Mouse (Mus musculus) spleen, adult 2 months (tissue): ENCODE results near the gene Klhl28.

Experiments used
- CTCF ChIP-seq: fragments of 200-500 bp; IDR thresholded peaks from 2 replicates; pipeline ENCODE4 v1.5.1; 2011; ENCODE audit warnings: mild to moderate bottlenecking, inconsistent platforms; ENCODE audit not compliant: insufficient read depth, insufficient read length, insufficient replicate concordance; ENCODE audit errors: extremely low read depth
- POLR2A ChIP-seq: fragments of 200-500 bp; IDR thresholded peaks from 2 replicates; pipeline ENCODE4 v1.6.1; 2011; ENCODE audit warnings: low read depth, low read length, inconsistent platforms

DNA sequence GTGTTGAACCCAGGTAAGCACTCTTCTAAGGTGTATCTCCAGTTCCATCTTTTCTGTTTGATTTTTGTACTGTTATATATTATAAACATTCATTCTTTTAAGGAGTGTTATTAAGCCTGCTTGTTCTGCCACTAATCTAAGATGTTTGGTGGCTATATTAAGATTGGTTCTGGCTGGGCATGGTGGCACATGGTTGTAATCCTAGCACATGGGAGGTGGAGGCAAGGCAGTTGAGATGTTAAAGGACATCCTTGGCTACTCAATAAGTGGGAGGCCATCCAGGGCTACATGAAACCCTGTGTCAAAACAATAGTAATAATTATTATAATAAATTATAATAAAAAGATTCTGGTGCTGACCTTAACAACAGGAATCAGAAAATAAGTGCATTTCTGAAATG, 6.1 kb upstream of the Klhl28 start:
- TF ChIP-seq CTCF = no peak
- TF ChIP-seq POLR2A = no peak
